Mouse (Mus musculus): ENCODE measurements around the gene Gm20388. TPM values are rescaled to one million over a fixed set of nuclear protein-coding genes. Genes with fewer than 3 reads are reported as not detected.
"Not testable (repeated sequence)": the region's sequence is repeated elsewhere in the genome, so short reads cannot be mapped to it uniquely, and the experiment has no call there.

Gene Gm20388
- polyA plus RNA-seq, 1 experiment = 59.3 TPM

DNA sequence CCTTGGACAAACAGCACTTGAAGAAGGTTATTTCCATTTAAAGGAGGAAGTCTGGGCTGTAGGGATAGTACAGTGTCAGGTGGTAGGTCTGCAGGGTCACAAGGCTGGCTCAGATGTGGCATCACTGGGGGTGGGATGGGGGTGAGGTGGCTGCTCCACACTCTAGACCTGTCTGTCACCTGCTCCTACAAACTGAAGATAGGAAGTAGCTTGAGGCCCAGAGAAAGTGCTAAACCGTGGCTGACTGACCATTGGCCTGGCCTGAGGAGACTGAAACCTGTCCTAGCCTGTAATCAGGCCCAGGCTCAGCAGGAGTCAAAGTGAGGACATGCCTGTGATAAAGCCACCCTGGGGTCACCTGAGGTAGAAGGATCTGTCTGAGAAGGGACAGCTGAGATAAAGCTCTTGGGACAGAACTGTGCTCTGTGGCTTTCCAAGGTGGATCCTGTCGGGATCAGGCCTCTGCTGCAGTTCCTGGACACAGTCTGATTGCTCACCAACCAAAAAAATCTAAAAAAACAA lies 1678.6 kb downstream of the Gm20388 start:
- DNase-seq (ENCODE audit: low read depth) = no peak
- TF ChIP-seq CTCF (IDR thresholded peaks at IDR 0.05; ENCODE audit: borderline replicate concordance, extremely low read depth, insufficient read depth, insufficient read length) (no peak), POLR2A (IDR thresholded peaks at IDR 0.05; ENCODE audit: borderline replicate concordance, extremely low read depth, insufficient read depth, insufficient read length, poor library complexity, severe bottlenecking) (no peak)

DNA sequence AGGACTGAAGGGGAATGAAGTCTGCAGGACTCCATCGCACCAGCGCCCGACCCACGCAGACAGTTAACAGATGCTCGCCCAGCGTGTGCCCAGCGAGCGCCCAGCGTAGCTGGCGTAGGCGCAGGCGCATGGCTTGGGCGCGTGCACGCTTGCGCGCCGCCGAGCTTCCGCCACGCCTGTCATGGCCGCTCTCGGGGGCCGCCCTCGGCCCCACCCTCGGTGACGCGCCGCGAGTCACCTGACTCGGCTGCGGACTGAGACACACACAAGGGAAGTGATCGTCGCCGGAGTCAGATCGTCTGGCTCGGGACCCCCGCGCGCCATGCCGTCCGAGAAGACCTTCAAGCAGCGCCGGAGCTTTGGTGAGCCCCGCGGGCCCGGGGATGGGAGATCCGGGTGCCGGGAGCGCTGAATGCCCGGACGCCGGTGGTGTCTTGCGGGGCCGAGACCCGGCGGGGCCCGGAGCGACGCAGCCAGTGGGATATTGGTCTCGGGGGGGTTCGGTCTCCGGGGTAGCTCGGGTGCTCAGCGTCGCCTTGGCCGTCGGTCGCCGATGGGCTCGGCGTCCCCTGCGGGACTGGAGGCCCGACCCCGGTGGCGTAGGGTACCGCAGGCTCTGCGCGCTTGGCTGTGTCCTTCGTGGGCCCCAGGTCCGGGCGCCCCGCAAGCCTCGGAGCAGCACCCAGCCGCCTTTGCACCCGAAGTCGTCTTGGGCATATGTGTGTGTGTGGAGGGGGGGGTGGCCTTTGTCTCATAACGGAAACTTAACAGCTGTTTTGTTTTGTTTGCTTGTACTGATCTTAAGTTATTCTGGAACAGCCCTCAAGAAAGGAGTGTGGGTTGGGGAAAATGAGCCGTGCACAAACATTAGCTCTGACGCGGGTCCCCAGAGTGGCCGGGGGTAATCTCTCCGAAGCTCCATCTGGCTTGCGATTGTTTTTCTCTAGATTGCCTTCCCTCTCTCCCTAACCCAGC lies 1679.8 kb downstream of the Gm20388 start, which contains the start of gene Map1lc3b:
Map1lc3b (plus strand) TSS at position 159 of the 975 bp plus-strand sequence.
- peak; percentile 78 for TF ChIP-seq POLR2A (IDR thresholded peaks at IDR 0.05; ENCODE audit: borderline replicate concordance, extremely low read depth, insufficient read depth, insufficient read length, poor library complexity, severe bottlenecking)
- no peak for TF ChIP-seq CTCF (IDR thresholded peaks at IDR 0.05; ENCODE audit: borderline replicate concordance, extremely low read depth, insufficient read depth, insufficient read length)
- DNase-seq (ENCODE audit: low read depth) = peak; percentile 98

DNA sequence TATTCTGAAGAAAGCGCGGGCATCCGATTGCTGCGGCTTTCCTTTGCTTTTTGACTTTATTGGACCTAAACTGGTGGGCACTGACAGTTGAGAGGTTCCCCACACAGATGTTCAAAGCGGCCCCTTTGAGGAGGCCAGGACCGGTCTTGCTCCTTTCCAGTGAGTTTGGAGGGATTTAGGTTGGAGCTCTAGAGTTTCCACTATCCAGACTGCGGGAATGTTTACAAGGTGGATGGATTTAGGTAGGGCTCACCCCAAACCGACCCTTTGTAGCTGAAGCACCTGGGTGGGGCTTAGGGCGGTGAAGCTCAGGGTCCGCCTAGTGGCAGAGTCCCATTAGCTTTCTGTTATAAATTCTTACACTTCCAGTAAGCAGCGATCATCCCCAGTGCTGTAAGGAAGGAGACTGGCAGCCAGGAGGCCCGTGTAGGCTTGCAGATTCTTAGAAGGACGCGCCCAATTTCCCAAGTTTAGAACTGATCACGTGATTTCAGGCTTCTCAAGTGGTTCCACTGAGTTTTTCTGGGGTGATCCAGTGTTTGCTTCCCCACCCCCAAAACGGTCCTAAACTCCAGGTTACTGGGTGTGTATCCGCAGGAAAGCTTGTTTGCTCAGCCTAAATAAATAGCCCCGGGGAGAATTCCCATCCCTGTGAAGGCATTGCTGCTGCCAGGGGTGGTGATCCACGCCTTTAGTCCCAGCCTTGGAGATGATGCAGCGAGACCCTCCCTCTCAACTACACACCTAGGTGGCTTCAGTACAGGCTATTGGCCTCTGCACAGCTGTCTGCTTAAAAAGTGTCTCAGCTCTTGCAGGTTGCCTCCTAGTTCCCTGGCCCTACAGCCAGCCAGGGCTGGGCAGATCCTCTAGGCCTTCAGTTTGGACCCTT lies 1680.8 kb downstream of the Gm20388 start:
- TF ChIP-seq CTCF (IDR thresholded peaks at IDR 0.05; ENCODE audit: borderline replicate concordance, extremely low read depth, insufficient read depth, insufficient read length) (peak; percentile 54; the same call in 1 of the 2 replicates), POLR2A (IDR thresholded peaks at IDR 0.05; ENCODE audit: borderline replicate concordance, extremely low read depth, insufficient read depth, insufficient read length, poor library complexity, severe bottlenecking) (no peak)
- peak; percentile 63 for DNase-seq (ENCODE audit: low read depth)

DNA sequence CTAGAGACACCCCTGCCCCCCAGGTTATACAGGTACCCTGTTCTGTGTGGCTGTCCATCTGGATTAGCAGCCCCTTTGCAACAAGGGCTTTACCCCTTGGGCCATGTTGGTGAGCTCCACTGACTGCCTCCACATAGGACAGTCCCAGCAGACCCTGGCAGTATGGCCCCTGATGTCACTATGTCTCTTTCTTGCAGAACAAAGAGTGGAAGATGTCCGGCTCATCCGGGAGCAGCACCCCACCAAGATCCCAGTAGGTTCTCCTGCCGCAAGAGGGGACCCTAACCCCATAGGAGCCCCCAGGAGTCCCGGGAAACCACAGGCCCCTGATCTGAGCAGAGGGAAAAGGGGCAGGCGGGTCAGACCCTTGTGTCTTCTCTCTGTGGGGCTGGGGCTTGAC lies 1682.7 kb downstream of the Gm20388 start:
- no peak for TF ChIP-seq CTCF (IDR thresholded peaks at IDR 0.05; ENCODE audit: borderline replicate concordance, extremely low read depth, insufficient read depth, insufficient read length)
- TF ChIP-seq POLR2A (IDR thresholded peaks at IDR 0.05; ENCODE audit: borderline replicate concordance, extremely low read depth, insufficient read depth, insufficient read length, poor library complexity, severe bottlenecking) = no peak
- no peak for DNase-seq (ENCODE audit: low read depth)

DNA sequence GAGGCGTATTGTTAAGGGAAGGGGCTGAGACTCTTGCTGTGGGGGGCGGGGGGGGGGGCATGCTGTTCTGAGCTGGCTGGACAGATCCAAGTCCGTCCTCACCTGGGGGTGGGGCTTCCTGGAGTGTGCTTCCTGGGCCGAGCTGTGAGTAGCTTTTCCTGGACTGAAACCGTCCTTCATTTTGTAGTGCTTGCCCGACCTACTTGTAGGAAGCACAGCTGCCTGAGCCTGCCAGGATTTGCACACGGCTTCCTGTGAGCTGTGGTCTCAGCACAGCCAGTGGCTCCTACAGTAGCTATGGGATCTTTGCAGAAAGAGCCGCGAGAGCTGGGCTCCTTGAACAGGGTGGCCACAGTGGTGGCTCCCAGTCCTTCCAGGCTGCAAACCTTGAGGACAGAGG lies 1683.3 kb downstream of the Gm20388 start:
- TF ChIP-seq POLR2A (IDR thresholded peaks at IDR 0.05; ENCODE audit: borderline replicate concordance, extremely low read depth, insufficient read depth, insufficient read length, poor library complexity, severe bottlenecking) (no peak), CTCF (IDR thresholded peaks at IDR 0.05; ENCODE audit: borderline replicate concordance, extremely low read depth, insufficient read depth, insufficient read length) (no peak)
- no peak for DNase-seq (ENCODE audit: low read depth)

DNA sequence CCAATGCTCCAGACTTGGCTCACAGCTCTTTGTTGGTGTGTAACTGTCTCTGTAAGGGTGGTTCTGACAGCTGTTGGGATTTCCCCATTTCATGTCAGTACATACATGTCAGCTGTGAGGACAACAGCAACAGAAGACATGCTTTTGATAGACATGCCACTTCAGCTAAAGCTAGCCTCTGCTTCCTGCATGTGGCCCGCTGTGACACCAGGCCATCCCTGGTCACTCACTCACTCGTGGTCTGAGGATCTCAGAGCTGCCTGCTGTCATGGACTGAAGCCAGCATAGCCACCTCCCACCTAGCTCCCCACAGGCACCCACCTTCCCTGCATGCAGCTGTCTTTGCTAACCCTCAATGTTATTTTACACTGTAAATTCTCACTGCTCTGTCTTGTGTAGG lies 1686.9 kb downstream of the Gm20388 start:
- not testable (repeated sequence) for DNase-seq (ENCODE audit: low read depth)

DNA sequence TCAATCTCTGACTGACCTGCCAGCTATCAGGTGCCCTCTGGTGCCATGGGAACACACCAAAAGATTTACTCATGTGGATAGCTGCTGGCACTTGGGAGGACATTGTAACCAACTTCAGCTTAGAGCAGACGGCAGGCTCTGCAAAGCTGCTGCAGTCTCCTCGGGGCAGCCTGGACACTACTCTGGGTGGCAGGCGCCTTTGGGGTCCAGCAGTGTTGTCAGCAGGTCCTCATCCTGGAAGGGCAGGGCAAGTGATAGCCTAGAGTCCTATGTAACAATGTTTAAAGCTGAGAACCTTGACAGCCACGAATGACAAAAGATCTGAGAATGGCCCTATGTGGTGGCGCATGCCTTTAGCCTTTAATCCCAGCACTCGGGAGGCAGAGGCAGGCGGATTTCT lies 1687.5 kb downstream of the Gm20388 start:
- DNase-seq (ENCODE audit: low read depth) = no peak
- TF ChIP-seq CTCF (IDR thresholded peaks at IDR 0.05; ENCODE audit: borderline replicate concordance, extremely low read depth, insufficient read depth, insufficient read length) (no peak), POLR2A (IDR thresholded peaks at IDR 0.05; ENCODE audit: borderline replicate concordance, extremely low read depth, insufficient read depth, insufficient read length, poor library complexity, severe bottlenecking) (no peak)

DNA sequence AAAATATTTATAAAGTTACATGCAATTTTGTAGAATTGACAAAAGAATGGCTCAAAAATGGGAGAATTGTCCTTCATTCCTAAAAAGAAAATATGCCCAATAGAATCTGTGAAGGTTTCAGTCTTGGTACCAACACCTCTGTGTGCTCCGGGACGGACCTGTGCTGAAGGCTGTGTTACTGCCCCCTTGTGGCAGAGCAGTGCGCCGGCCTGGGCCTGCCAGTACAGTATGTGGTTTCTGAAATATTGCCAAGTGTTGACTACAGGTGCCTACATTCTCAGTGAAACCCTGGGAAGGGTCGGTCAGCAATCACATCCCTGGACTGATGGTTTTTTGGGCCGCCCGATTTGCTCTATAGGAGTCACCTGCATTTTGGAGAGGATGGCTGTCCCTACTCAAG lies 1688.3 kb downstream of the Gm20388 start:
- DNase-seq (ENCODE audit: low read depth) = peak; percentile 85
- TF ChIP-seq CTCF (IDR thresholded peaks at IDR 0.05; ENCODE audit: borderline replicate concordance, extremely low read depth, insufficient read depth, insufficient read length) (peak; percentile 96), POLR2A (IDR thresholded peaks at IDR 0.05; ENCODE audit: borderline replicate concordance, extremely low read depth, insufficient read depth, insufficient read length, poor library complexity, severe bottlenecking) (no peak)

DNA sequence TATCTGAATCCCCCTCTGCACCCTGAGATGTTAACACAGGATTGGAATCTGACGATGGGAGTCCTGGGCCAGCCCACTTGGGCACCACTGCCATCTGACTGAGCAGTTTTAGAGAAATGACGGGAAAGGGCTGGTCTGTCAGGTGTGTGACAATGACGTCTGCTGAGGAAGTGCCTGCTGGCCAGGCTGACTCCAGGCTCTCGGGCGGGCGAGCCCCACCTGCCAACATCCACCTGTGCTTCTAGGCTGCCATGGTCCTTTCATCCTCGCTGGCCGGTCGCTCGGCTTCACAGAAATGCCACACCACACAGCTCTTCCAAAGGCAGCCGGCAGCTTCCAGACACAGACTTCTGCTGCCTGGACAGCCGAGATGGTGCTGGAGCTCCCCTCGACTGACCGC lies 1689.2 kb downstream of the Gm20388 start:
- no peak for DNase-seq (ENCODE audit: low read depth)
- TF ChIP-seq POLR2A (IDR thresholded peaks at IDR 0.05; ENCODE audit: borderline replicate concordance, extremely low read depth, insufficient read depth, insufficient read length, poor library complexity, severe bottlenecking) (no peak), CTCF (IDR thresholded peaks at IDR 0.05; ENCODE audit: borderline replicate concordance, extremely low read depth, insufficient read depth, insufficient read length) (no peak)

DNA sequence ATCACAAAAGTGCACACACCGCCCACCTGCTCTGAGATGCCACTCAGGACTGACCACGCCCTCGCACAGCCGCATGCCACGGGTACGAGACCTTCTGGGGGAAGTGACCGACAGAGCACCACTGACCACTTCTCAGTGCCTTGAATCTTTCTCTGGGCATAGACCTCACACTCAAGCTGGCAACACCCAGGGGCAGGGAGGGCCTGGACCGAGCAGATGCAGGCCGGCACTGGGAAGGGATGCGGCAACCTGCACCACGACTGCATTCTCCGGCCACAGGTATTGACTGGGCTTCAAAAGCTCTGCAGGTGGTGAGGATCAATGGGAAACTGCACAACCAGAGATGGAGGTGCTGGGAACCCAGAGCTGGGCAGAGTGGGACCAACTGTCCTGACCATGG lies 1691.8 kb downstream of the Gm20388 start:
- no peak for DNase-seq (ENCODE audit: low read depth)
- TF ChIP-seq POLR2A (IDR thresholded peaks at IDR 0.05; ENCODE audit: borderline replicate concordance, extremely low read depth, insufficient read depth, insufficient read length, poor library complexity, severe bottlenecking) (no peak), CTCF (IDR thresholded peaks at IDR 0.05; ENCODE audit: borderline replicate concordance, extremely low read depth, insufficient read depth, insufficient read length) (no peak)

DNA sequence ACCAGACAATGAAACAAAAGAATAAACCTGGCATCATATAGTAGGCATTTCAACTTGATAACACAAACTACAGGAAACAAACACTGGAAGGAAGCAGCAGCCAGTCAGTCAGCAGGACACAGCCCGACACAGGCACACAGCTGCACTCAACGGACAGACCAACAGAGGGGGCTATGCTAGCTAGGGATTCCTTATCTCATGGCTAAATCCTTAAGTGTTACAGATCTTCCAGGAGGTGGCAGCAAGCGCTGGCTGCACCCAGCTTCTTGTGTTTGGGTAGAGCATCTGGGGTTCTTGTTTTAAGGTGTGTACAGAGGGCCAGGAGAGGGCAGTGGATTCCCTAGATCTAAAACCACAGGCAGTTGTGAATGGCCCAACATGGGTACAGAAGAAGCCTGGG lies 1692.2 kb downstream of the Gm20388 start:
- peak; percentile 83 for DNase-seq (ENCODE audit: low read depth)
- TF ChIP-seq CTCF (IDR thresholded peaks at IDR 0.05; ENCODE audit: borderline replicate concordance, extremely low read depth, insufficient read depth, insufficient read length) (peak; percentile 77), POLR2A (IDR thresholded peaks at IDR 0.05; ENCODE audit: borderline replicate concordance, extremely low read depth, insufficient read depth, insufficient read length, poor library complexity, severe bottlenecking) (no peak)

Data from brain, embryonic 14.5 days (tissue).